Mouse (Mus musculus): ENCODE results near the gene Glmp.
"Not testable (repeated sequence)": the region's sequence is repeated elsewhere in the genome, so short reads cannot be mapped to it uniquely, and the experiment has no call there.

Gene Glmp

DNA sequence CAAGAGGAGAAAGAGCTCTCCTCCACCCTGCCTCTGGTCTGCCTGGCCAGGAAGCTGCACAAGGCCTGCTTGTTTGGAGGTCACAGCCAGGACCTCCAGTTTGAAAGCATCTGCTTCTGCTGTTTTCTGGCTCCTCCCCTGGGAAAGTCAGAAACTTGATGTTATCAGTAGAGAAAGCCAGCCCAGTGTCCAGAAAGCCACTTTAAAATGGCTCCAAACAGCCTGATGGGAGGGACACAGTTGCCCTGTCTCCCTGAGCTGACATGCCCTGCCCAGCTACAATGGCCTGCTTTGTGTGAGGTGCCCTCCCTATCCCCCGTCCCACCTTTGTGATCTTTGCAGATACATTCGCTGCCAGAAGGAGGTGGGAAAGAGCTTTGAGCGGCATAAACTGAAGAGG, 35.2 kb downstream of the Glmp start:
- Histone ChIP-seq H3K27me3 (ENCODE audit: control insufficient read depth, insufficient read depth, low read length, poor library complexity, severe bottlenecking) (no peaks in the 10 kb centered on the region), H3K36me3 (ENCODE audit: control insufficient read depth, insufficient read depth, low read length, poor library complexity, severe bottlenecking) (peaks cover 16% of the 10 kb centered on the region)
- DNase-seq (ENCODE audit: low read depth, low spot score): no peak

DNA sequence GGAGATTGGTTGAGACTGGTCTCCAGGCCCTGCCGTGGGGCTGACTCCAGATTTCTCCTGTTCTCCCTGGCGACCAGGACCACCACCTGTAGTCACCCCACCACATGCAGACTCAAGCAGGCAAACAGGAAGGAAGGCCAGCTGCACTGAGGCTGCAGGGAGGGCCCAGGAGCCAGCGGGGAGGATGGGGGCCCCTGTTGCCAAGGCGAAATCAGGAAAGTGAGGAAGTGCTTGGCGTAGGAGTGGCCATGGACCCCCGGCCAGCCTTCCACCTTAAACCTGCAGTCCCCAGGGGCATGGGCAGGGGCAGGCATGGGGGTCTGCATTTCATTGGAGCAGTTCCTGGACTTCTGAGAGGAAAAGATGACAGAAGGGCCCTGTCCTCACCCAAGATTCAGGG, 36.3 kb downstream of the Glmp start:
- Histone ChIP-seq H3K27me3 (ENCODE audit: control insufficient read depth, insufficient read depth, low read length, poor library complexity, severe bottlenecking) (no peaks in the 10 kb centered on the region), H3K36me3 (ENCODE audit: control insufficient read depth, insufficient read depth, low read length, poor library complexity, severe bottlenecking) (peaks cover 16% of the 10 kb centered on the region)
- no peak for DNase-seq (ENCODE audit: low read depth, low spot score)

DNA sequence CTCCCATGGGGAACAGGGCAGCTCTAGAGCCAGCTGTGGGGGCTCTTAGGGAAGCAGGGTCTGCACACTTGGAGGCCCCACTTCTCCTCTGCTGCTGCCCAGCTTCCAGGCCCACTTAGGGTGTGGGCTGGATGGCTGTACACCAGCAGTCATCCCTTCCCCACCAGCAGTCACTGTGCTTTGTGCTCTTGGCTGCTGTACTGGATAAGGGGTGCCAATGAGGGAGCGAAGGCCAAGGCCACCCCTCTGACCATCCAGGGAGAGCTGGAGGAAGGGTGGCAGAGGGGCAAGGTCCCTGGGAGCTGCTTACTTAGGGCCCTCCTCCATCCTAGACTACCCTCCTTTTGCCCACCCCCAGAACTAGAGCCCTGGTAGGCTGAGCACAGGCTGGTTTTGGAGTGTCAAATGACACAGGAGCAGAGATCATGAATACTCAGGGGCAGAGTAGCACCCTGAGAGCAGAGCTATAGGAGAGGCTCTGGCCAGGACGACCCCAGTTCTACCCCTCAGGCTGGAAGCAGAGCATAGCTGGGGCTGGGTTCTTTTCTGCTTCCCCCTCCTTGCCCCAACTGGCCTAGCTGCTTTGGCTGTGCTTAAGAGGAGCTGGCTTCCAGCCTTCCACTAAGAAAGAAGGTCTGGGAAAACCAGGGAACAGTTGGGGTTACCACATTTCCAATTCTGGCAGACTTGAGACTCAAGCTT, 36.9 kb downstream of the Glmp start:
- no peaks in the 10 kb centered on the region for H3K27me3 ChIP-seq (ENCODE audit: control insufficient read depth, insufficient read depth, low read length, poor library complexity, severe bottlenecking)
- H3K36me3 ChIP-seq (ENCODE audit: control insufficient read depth, insufficient read depth, low read length, poor library complexity, severe bottlenecking): peaks cover 14% of the 10 kb centered on the region
- no peak for DNase-seq (ENCODE audit: low read depth, low spot score)

DNA sequence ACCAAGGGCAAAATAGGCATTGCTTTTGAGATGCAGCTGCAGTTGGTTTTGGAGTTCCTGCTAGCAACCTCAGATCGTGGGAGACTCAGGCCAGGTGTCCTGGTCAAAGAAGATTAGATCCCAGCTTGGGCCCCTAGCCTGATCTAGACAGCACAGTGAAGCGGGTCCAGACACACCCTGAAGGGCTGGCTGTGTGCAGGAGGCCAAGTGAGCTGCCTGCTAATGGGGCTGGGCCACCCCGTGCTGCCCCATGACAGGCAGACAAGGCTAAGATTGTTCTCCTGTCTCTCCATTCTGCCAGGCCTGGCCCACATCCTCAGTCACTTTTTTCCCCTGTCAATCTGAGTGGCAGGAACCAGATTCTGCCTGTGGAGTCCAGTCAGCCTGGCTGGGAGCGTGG, 38.9 kb downstream of the Glmp start:
- H3K27me3 ChIP-seq (ENCODE audit: control insufficient read depth, insufficient read depth, low read length, poor library complexity, severe bottlenecking): no peaks in the 10 kb centered on the region
- peaks cover 11% of the 10 kb centered on the region for H3K36me3 ChIP-seq (ENCODE audit: control insufficient read depth, insufficient read depth, low read length, poor library complexity, severe bottlenecking)
- no peak for DNase-seq (ENCODE audit: low read depth, low spot score)

DNA sequence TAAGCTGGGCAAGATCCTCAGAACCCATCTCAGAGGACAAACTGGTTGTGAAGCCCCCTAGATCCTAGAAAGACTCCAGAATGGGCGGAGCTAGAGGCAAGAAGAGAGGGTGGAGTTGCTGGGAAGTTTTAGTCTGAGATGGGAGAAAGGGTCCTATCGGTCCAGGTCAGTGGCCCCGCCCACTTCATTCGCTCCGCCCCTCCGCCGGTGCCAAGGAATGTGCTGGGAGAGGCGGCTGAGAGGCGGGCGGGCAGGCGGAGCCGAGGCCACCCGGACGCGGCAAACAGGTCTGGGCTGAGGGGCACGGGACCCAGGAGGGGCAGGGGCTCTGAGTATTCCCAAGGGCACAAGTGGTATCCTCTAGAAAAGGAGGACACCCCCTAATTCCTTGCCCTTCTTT, 39.5 kb downstream of the Glmp start, which contains the start of gene Paqr6:
Gene Paqr6 (plus strand): TSS at position 248 of the 400 bp plus-strand sequence.
- peaks cover 6% of the 10 kb centered on the region for H3K36me3 ChIP-seq (ENCODE audit: control insufficient read depth, insufficient read depth, low read length, poor library complexity, severe bottlenecking)
- no peaks in the 10 kb centered on the region for H3K27me3 ChIP-seq (ENCODE audit: control insufficient read depth, insufficient read depth, low read length, poor library complexity, severe bottlenecking)
- no peak for DNase-seq (ENCODE audit: low read depth, low spot score)

DNA sequence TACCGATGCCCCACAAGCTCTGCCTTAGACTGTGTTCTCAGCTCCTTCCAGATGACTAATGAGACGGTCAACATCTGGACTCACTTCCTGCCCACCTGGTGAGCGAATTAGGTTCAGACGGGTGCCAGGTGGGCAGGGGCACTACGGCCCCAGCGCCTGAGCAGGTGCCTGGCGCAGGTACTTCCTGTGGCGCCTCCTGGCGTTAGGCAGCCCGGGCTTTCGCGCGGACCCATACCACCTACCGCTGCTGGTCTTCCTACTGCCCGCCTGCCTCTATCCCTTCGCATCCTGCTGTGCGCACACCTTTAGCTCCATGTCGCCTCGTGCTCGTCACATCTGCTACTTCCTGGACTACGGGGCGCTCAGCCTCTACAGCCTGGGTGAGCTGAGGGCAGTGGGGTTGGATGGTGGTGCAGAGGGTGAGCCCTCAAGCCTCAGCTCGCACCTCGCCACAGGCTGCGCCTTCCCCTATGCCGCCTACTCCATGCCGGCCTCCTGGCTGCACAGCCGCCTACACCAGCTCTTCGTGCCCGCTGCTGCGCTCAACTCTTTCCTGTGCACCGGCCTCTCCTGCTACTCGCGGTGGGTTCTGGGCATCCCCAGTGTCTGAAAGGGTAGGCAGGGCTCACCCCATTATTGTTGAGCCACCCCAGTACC, 41.0 kb downstream of the Glmp start:
- DNase-seq (ENCODE audit: low read depth, low spot score): no peak
- Histone ChIP-seq H3K27me3 (ENCODE audit: control insufficient read depth, insufficient read depth, low read length, poor library complexity, severe bottlenecking) (no peaks in the 10 kb centered on the region), H3K36me3 (ENCODE audit: control insufficient read depth, insufficient read depth, low read length, poor library complexity, severe bottlenecking) (peaks cover 3% of the 10 kb centered on the region)

DNA sequence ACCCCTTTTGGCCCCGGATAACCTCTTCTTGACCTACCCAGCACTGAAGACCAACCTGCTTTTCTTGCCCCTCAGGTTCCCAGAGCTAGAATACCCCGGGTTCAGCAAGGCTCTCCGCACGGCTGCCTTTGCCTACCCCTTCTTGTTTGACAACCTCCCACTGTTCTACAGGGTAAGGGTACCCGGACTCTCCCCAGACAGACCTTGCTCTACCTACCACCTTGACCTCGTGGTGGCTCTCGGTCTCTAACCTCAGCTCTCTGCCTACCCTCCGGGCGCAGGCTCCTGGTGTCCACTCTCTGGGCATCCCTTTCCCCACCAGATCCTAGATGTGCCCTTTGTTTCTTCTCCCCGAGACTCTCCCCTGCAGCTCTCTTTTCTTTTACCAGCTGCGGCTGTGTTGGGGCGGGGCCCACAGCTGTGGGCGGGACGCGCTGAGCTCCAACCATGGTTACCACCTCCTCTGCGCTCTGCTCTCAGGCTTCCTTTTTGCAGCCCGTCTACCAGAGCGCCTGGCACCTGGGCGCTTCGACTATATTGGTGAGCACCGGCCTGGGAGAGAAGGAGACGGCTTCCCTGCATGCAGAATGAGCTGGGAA, 42.1 kb downstream of the Glmp start:
- peak; percentile 24 for DNase-seq (ENCODE audit: low read depth, low spot score)
- not testable (repeated sequence) for H3K27me3 ChIP-seq (ENCODE audit: control insufficient read depth, insufficient read depth, low read length, poor library complexity, severe bottlenecking); H3K36me3 ChIP-seq (ENCODE audit: control insufficient read depth, insufficient read depth, low read length, poor library complexity, severe bottlenecking)

DNA sequence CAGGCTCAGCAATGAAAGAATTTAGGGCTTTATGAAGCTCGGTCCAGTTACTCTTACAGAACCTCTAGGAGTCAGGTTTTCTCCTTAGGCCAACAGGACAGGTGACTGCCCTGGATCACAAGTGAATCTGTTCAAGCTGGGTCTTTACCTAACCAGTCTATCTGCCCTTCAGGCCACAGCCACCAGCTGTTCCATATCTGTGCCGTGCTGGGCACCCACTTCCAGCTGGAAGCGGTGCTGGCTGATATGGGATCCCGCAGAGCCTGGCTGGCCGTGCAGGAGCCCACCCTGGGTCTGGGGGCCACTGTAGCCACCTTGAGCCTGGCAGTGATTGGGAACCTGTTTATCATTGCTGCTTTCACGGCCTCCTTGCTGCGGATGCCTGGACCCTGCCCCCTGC, 42.7 kb downstream of the Glmp start:
- H3K36me3 ChIP-seq (ENCODE audit: control insufficient read depth, insufficient read depth, low read length, poor library complexity, severe bottlenecking); H3K27me3 ChIP-seq (ENCODE audit: control insufficient read depth, insufficient read depth, low read length, poor library complexity, severe bottlenecking); DNase-seq (ENCODE audit: low read depth, low spot score): not testable (repeated sequence)

DNA sequence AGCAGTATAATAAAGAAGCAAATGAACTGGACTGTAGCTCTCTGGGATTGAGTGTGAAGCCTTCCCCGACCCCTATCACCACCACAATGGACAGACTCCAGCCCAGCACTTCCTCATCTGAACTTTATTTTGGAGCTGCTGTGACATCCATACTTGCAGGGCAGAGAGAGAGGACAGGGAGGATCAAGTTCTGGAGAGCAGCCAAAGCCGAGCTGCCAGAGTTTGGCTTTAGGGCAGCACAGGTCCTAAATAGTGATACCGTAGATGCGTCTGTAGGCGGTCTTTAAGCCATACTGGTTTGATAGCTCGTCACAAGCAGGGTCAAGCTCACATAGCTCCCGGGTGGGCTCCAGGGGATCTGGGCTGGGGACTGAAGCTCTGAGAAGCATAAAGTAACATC, 43.7 kb downstream of the Glmp start:
- DNase-seq (ENCODE audit: low read depth, low spot score); H3K36me3 ChIP-seq (ENCODE audit: control insufficient read depth, insufficient read depth, low read length, poor library complexity, severe bottlenecking): not testable (repeated sequence)

DNA sequence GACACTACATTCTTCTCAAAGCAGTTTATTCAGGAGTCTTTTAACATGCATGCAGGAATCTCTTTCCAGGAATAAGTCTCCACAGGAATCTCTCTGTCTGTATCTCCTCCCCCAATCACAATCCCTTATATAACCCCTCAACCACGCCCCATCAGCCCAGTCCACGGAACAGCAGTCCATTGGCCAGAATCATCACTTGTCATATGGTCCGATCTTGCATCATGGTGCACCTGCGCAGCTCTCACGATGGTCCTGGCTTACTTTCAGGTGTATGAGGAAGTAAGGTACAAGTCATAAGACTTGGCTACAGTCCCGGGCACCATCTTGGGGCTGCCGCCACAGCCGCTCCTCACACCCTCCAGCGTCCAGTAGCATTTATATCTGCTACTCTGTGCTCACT, 47.8 kb downstream of the Glmp start, which contains the start of gene Bglap3:
Gene Bglap3 (minus strand): TSS at position 101 of the 400 bp plus-strand sequence.
- not testable (repeated sequence) for DNase-seq (ENCODE audit: low read depth, low spot score); H3K36me3 ChIP-seq (ENCODE audit: control insufficient read depth, insufficient read depth, low read length, poor library complexity, severe bottlenecking); H3K27me3 ChIP-seq (ENCODE audit: control insufficient read depth, insufficient read depth, low read length, poor library complexity, severe bottlenecking)

More for the DNA sequence above, 43.7 kb downstream of the Glmp start:
- H3K27me3 ChIP-seq (ENCODE audit: control insufficient read depth, insufficient read depth, low read length, poor library complexity, severe bottlenecking): not testable (repeated sequence)

DNA sequence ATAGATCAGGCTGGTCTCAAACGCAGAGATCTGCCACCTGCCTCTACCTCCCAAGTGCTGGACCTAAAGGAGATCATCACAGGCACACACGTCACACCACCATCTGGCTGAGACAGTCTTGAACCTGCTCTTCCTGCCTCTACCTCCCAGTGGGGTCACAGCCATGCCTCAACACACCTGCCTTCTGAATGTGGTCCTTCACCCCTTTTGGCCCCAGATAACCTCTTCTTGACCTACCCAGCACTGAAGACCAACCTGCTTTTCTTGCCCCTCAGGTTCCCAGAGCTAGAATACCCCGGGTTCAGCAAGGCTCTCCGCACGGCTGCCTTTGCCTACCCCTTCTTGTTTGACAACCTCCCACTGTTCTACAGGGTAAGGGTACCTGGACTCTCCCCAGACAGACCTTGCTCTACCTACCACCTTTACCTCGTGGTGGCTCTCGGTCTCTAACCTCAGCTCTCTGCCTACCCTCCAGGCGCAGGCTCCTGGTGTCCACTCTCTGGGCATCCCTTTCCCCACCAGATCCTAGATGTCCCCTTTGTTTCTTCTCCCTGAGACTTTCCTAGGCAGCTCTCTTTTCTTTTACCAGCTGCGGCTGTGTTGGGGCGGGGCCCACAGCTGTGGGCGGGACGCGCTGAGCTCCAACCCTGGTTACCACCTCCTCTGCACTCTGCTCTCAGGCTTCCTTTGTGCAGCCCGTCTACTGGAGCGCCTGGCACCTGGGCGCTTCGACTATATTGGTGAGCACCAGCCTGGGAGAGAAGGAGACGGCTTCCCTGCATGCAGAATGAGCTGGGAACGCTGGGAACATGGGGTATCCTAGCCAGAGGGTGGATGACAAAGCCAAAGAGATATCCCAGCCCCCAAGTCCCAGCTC, 51.2 kb downstream of the Glmp start:
- H3K36me3 ChIP-seq (ENCODE audit: control insufficient read depth, insufficient read depth, low read length, poor library complexity, severe bottlenecking); H3K27me3 ChIP-seq (ENCODE audit: control insufficient read depth, insufficient read depth, low read length, poor library complexity, severe bottlenecking): not testable (repeated sequence)
- DNase-seq (ENCODE audit: low read depth, low spot score): peak; percentile 33

DNA sequence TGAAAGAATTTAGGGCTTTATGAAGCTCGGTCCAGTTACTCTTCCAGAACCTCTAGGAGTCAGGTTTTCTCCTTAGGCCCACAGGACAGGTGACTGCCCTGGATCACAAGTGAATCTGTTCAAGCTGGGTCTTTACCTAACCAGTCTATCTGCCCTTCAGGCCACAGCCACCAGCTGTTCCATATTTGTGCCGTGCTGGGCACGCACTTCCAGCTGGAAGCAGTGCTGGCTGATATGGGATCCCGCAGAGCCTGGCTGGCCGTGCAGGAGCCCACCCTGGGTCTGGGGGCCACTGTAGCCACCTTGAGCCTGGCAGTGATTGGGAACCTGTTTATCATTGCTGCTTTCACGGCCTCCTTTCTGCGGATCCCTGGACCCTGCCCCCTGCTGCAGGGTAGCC, 51.8 kb downstream of the Glmp start:
- H3K27me3 ChIP-seq (ENCODE audit: control insufficient read depth, insufficient read depth, low read length, poor library complexity, severe bottlenecking); H3K36me3 ChIP-seq (ENCODE audit: control insufficient read depth, insufficient read depth, low read length, poor library complexity, severe bottlenecking); DNase-seq (ENCODE audit: low read depth, low spot score): not testable (repeated sequence)

DNA sequence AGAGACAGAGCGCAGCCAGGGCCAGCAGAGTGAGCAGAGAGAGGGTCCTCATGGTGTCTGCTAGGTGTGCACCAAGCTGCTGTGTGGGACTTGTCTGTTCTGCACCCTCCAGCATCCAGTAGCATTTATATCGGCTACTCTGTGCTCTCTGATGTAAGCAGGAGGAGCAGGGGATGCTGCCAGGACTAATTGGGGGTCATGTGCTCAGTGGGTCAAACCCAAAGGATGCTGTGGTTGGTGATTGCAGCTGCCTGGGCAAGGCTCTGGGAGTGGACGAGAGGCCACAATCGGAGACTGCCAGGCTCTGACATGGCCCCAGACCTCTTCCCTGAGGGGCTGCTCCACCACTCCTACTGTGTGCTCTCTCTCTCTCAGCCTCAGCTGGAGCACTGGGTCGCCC, 53.8 kb downstream of the Glmp start, which contains the start of gene Bglap2:
Gene Bglap2 (minus strand): TSS at position 101 of the 400 bp plus-strand sequence.
- H3K36me3 ChIP-seq (ENCODE audit: control insufficient read depth, insufficient read depth, low read length, poor library complexity, severe bottlenecking); DNase-seq (ENCODE audit: low read depth, low spot score); H3K27me3 ChIP-seq (ENCODE audit: control insufficient read depth, insufficient read depth, low read length, poor library complexity, severe bottlenecking): not testable (repeated sequence)
